Mouse (Mus musculus): Measurements from ENCODE around the gene Pi4kb.
A peak's percentile ranks its signal among the peaks of the same experiment; 100 is the strongest.
"Not testable (repeated sequence)": the region's sequence is repeated elsewhere in the genome, so short reads cannot be mapped to it uniquely, and the experiment has no call there.

The Pi4kb gene

DNA sequence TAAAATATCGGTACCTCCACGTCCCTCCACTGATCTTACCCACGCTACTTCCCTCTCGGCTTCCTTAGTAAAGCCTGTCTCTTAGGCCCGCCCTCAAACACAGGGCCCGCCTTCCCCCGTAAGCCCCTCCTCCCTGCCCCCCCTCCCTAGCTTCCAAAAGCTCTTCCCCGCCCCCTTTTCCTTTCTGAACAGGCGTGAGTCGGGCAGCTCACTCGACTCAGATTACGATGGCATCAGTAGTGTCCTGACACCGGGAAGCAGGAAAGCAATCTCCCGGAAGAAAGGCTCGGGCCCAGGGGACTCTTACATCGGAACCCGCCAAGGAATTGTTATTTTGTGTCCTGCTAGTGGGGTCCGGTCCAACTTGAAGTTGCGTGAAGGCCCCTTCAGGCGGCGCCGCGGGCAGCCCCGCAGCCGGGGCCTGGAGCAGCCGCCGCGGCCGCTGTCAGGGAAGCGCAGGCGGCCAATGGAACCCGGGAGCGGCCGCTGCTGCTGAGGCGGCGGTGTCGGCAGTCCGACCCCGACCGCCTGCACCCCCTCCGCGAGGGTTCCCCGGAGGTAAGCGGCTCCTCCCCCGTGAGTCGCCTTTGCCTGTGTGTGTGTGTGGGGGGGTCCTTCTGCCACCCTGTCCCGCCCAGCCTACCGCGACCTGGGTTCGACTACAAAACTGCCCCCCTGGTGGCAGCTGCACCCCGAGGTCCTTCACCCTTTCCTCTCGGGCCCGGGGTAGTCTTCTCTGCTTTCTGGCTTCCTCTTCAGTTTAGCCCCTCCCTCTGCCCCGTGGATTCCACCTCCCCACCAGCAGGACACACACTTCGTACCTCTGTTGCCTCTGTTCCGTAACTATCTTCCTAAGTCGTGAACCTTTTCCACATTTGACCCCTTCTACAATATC is at the start of gene Pi4kb:
Pi4kb (plus strand) TSS at position 204 of the 895 bp plus-strand sequence.
- DNase-seq = peak; percentile 85 to 88

DNA sequence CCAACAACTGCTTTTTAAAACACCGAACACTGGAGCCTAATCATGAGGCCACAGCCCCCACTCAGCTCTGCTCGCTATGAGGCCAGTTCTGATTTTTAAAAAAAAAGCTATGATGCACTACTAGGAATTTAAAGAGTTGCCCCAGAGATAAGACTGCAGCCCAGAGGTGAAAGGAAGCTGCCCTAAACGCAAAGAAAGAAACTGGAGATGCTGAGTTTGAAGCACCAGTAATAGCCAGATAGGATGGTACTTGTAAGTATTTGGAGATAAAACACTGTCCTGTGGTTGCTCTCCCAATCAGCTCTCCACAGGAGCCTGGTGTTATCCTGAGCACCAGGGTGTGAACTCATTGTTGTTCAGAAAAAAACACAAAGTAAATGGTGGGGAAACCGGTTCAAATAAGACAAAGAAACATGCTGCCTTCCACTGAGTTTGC is 48.2 kb upstream of the Pi4kb start:
- DNase-seq = not testable (repeated sequence)

DNA sequence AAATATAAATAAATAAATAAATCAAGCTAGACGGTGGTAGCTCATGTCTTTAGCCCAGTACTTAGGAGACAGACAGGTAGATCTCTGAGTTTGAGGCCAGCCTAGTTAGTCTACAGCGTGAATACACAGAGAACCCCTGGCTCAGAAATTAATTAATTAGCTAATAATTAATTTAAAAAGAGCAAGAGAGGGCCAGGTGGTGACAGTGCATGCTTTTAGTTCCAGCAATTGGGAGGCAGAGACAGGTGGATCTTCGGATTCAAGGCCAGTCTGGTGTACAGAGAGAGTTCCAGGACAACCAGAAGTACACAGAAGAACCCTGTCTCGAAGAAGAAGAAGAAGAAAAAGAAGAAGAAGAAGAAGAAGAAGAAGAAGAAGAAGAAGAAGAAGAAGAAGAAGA is 45.6 kb upstream of the Pi4kb start:
- DNase-seq = not testable (repeated sequence)

DNA sequence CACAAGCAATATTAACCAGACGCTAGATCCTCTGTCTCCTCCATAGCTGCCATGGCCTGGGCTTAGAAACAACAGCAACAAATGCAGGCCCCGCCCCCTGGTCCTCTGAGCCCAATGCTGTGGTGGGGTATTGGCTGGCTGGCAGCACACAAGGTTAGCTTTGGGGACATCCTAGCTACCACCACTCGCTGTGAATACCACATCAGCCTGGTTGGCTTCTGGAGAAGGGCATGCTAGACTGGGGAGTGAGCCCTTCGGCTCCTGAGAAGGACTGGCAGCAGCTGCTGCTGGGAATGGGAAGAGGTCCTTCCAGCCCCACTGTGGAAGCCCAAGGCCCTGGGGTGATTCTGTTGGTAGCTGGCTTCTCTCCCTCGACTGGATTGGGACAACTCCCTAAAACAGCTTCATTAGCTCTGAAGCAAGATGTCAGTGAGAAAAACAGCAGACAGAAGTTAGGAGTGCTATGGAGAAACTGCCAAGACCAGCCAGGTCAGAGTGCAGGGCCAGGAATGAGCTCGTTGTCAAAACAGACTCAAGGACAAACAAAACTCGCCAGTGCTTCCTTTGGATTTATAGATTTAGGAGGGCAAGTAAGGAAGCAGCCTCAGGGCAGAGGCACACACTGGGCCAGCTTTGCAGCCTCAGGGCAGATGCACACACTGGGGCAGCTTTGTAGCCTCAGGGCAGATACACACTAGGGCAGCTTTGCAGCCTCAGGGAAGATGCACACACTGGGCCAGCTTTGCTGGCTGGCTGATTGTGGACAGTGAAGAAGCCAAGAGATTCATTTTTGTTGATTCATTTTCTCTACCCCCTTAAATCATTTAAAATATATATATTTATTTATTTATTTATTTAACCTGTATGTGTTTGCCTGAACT is 43.9 kb upstream of the Pi4kb start:
- not testable (repeated sequence) for DNase-seq

DNA sequence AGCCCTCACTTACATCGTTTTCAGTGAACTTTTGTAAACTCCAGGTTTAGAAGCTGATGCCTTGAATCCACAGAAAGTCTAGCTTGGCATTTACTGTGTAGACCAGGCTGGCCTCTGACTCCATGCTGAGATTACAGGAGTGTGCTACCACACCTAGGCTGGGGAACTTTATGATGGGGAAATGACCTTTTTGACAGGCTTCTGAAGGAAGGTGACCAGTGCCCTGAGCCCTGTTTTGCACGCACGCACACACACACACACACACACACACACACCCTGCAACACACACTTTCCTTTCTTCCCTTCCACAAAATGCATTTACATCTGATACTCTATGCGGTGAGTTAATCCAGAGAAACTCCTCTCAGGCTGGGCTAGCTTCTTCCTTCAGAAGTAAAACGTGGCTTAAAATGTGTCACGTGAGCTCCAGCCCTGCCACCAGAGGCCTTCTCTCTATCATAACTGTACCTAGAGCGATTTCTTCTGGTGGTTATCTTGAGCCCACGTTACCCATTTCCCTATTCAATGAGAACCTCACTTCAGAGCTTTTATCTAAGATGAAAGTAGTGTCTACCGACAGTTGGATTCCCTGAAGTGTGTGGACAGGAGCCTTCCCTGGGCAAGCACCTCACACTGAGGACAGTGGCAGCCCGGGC is 43.0 kb upstream of the Pi4kb start:
- DNase-seq = not testable (repeated sequence)

DNA sequence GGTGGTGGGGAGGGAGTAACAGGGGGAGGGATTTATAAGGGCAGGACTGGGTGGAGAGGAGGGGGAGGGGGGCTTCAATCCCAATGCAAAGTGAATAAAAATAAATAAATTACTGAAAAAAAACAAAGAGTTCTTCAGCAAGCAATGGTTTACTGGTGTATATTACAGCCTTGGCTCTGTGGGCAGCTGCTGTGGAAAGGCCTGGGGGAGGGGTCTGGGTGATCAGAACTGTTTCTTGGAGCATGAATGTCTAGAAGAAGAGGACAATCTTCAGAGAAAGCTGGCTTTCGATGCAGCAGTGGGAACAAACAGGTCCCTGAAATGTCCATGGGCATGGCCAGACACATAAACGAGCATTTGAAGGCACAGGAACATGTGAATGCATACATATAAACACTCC is 42.3 kb upstream of the Pi4kb start:
- DNase-seq = not testable (repeated sequence)

DNA sequence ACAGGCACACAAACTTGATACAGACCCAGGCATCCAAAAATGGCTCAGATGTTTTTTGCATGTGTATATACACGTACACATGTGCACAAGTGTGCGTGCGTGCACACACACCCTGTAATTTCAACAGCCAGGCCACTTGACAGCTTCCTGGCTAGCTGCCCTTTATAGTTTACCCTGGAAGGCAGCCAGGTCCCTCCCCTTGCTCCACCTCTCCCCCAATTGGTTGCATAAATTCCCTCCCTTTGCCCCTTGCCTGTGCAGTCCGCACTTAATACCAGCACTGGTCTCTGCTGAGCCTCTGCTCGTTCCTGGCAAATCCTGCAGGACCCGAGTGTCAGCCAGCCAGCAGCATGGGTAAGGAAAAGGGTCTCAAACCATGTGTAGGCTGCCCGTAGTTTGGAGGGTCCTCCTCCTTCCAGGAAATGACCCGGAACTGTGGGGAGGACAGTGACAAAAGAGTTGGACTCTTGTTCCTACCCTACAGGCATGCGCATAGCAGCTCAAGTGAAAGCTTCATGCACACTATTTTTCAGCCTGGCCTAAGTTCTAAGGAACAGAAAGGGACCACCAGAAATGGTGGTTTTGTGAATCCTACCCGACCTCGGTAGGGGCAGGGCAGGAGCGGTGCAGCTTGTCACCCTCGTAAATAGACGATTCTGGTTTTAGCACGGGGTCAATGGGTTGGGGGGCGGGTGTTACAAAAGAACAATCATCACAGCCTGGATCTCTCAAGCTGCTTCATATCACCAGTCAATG is 41.5 kb upstream of the Pi4kb start, which contains the start of gene Selenbp1:
Selenbp1 (plus strand) TSS at position 248 of the 756 bp plus-strand sequence.
- DNase-seq = peak; percentile 59 to 75

DNA sequence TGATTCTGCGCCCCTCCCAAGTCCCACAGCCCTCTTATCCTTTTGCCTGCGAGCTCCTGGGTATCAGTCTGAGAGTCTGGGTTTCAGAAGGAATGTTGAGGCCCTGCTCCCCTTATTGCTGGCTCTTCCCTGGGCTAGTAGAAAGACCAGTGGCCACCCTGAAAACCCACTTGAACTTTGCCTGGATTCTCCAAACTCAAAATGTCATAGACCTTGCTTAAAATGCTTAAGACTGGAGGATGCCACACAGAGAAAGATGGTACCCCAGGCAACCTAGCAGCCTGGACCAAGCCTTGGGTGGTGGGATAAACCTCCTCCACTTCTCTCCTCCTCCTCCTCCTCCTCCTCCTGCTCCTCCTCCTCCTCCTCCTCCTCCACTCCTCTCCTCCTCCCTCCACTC is 40.9 kb upstream of the Pi4kb start:
- DNase-seq = not testable (repeated sequence)

DNA sequence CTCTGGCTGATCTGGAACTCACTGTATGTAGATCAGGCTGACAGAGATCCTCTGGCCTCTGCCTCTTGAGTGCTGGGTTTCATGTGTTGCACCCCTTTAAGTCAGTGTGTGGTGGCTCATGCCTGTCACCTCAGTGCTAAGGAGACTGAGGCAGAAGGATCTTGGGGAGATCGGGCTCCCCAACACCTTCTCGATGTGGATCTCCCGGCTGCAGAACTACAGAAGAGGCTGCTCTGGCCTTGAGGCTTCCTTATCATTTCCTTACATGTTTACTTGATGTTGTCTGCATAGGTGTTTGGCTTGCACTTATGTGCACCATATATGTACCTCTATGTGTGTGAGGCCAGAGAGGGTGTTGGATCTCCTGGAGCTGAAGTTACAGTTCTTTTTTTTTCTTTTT is 40.0 kb upstream of the Pi4kb start:
- DNase-seq = not testable (repeated sequence)

DNA sequence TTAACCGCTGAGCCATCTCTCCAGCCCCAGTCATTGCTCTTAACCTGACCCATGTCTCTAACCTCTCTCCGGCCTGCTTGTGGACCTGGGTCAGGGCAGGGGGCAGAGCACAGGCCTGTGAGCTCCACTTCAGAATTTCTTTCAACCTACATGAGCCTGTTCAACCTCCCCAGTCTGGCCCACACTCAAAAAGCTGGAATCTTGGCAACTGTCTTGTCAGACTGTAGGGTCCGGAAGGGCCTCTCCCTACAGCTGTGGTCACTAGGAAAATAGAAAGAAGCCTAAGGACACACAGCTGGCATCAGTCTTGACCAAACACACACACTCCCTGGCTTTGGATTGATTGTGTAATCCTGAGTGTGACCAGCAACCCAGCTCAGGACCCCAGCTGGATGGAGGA is 39.2 kb upstream of the Pi4kb start:
- DNase-seq = not testable (repeated sequence)

DNA sequence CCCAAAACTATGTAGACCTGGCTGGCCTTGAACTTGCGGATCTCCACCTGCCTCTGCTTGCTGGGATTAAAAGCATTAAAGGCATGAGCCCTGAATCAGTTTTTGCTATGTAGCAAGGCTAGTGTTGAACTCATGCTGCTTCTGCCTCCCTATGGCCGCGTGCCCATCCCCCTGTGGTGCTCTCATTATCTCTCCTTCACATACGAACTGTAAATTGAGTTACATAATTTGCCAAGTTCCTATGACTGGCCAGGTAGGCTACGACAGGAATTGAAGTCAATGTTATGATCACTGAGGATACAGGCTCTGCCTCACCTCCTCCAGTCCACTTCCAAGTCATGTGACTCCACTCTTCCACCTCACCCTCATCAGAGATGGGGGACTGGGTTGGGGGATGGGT is 38.4 kb upstream of the Pi4kb start:
- DNase-seq = not testable (repeated sequence)

DNA sequence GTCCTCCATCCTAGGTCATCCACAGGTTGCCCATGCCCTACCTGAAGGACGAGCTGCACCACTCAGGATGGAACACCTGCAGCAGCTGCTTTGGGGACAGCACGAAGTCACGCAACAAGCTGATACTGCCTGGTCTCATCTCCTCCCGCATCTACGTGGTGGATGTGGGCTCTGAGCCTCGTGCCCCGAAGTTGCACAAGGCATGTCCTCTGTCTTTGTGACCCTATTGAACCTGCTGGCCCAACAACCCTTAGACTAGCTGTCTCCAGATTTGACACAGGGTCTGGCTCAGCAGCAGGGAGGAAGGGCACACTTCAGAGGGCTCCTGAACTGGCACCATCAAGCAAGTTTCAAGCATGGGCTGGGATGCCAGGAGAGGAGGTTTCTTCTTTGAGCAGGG is 37.3 kb upstream of the Pi4kb start:
- DNase-seq = not testable (repeated sequence)

DNA sequence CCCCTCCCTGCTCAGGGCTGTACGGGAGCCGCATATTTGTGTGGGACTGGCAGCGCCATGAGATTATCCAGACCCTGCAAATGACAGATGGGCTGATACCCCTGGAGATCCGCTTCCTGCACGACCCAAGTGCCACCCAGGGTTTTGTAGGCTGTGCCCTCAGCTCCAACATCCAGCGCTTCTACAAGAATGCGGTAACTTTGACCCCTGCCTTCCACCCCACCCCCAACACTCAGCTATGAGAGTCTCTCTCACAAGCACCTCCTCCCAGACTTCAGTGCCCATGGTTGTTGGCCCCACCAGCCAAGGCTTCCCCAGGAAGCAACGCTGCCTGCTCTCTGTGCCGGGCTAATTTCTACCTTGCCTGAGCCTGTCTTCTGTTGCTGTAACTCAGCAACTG is 34.5 kb upstream of the Pi4kb start:
- not testable (repeated sequence) for DNase-seq

DNA sequence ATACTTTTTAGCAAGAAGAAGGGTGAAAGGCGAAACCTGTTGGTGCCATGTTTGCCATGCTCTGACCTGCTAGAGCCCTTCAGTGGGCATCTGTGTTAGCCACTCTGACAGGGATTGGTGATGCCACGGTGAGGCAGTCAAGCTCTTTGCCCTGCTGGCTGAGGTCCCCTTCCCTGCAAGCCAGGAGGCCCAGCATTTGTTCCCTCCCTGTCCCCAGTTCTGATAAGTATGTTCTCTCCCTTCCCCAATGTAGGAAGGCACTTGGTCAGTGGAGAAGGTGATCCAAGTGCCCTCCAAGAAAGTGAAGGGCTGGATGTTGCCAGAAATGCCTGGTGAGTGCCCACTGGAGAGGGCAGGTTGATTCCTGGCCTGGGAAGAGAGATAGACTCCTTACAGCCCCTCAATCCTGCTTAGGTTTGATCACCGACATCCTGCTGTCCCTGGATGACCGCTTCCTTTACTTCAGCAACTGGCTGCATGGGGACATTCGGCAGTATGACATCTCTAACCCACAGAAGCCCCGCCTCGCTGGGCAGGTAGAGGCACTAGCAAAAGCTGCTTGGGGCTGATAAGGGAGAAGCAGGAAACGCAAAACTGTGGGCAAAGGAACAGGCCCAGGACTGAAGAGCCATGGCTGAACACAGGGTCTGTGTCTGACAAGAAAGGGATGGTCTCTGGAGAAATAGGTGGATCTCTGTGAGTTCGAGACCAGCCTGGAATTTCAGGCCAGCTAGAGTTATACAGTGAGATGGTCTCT is 32.1 kb upstream of the Pi4kb start:
- not testable (repeated sequence) for DNase-seq

DNA sequence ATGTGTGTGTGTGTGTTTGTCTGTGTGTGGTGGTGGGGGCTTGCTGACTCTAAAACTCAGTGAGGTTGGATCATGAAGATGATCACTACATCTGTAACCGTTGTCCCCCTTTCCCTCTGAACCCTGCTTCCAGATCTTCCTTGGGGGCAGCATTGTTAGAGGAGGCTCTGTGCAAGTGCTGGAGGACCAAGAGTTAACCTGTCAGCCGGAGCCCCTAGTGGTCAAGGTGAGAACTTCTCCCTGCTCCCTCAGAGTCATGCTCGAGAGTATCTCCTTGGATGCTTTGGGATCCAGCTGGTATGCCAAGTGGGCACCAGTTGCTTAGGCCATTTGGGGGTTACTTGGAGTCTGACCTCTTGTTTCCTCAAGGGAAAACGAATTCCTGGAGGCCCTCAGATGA is 30.8 kb upstream of the Pi4kb start:
- peak in 1 of 2 experiments; percentile 18 for DNase-seq

DNA sequence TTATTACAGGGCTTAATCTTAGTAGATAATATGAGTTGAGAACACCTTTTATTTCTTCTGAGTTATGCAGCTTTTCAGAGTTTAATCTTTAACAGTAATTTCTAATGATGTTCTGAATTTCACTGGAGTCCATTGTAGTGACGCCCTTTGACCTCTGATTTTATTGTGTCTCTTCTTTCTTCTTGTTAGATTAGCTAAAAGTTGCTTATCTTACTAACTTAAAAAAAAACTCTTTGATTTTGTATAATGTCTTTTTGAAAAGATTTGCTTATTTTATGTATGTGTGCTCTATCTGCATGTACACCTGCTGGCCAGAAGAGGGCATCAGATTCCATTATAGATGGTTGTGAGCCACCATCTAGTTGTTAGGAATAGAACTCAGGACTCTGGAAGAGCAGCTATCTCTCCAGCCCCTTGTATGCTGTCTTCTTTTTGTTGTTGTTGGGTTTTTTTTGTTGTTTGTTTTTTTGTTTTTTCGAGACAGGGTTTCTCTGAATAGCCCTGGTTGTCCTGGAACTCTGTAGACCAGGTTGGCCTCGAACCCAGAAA is 26.4 kb upstream of the Pi4kb start:
- DNase-seq = no peak

DNA sequence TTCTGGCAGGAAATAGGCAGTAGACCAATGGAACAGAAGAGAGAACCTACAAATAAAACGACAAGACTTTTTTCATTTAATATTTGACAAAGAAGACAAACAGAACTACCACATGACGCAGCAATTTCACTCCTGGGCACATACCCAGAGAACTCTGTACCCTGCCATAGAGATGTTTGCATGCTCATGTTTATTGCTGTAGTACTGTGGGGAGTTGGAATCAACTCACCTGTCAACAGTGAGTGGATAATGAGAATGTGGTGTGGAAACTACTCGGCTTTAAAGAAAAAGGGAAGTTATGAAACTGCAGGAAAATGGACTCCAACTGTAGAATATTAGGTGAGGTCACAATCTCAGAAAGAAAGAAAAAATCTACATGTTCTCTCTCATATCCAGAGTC is 24.9 kb upstream of the Pi4kb start:
- DNase-seq = no peak

DNA sequence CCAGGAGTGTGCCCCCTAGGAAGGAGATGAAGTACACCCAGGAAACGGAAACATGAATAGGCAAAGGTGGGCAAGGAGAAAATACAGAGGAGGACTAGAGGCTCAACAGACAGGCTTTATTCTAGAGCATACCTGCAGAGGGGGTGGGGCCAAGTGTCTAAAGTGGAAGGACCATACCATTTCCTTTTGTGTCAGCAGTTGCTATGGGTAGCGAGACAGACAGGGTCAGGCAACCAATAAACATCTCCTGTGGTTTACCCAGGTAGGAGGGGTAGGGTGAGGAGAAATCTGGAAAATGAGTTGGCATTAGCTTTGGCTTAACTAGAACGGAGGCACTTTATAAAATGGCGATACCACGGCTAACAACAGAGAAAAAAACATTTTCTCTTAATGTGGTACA is 21.7 kb upstream of the Pi4kb start:
- DNase-seq = peak; percentile 72 to 83

DNA sequence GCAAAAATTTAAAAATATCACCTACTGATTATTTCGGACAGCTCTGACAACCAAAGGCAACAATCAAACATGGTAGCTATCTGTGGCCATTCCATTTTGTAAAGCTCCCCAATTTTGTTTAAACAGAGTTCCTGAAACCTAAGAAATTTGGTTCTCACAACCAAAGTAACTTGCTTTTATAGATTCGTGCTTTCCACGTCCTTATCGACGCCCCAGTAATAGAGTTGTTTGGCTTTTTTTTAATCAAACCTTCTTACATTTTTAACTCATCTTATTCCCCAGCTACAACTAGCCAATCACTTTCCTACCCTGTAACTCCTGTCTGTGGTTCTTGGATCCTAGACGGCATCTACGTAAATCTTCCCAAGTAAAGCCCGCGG is 21.2 kb upstream of the Pi4kb start:
- DNase-seq = no peak

DNA sequence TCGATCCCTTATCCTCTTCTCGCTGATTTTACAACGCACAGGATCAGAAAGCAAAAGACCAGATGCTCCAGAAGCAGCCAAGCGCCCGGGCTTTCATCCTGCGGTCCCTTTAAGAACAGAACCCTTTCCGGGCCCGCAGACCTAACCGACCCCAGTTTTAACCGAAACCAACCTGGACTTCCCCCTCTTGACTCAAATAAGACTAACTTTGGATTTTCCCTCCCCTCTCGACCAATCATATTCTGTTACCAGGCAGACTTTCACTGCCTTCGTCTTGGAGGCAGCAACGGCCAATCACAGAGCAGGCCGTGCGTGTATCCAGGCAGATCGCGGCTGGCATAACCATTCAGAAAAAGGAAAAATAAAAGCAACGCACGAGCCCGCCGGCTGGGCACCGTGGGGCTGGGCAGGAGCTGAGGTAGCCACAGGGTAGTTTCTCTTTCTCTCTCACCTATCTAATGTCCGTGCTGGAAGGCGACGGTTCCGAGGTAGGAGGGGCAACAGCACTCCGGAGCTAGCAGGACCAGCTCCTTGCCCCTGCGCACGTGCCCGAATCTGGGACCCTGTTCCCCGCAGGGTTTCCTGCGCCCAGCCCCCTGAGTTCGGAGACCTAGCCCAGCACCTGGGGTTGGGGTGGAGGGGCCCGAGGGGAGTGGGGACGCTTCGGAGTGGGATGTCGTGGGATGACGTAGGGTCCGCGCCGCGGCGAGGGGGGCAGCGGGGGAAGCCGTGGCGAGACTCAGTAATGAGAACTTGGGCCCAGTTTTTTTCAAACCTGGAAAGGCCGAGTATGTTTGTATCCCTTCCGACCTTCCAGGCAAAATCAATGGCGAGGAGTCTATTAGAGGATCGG is 20.5 kb upstream of the Pi4kb start, which contains the start of gene Rfx5:
Rfx5 (plus strand) TSS at position 312 of the 853 bp plus-strand sequence.
- DNase-seq = peak; percentile 93 to 95
